Mouse (Mus musculus) C2C12 (cell line): ENCODE results near the gene Mrpl35.

Experiments used
- CEBPB ChIP-seq: IDR thresholded peaks from one replicate; pipeline ENCODE4 v1.6.1; 2011; ENCODE audit warnings: low read depth, mild to moderate bottlenecking, control low read depth, moderate library complexity
- CTCF ChIP-seq: IDR thresholded peaks from one replicate; pipeline ENCODE4 v1.5.1; 2011; ENCODE audit not compliant: control insufficient read depth, insufficient read depth, insufficient read length
- MAX ChIP-seq: IDR thresholded peaks from one replicate; pipeline ENCODE4 v1.6.1; 2011; ENCODE audit warnings: mild to moderate bottlenecking, control low read depth
- MYOD1 ChIP-seq: IDR thresholded peaks from one replicate; pipeline ENCODE4 v1.6.1; 2011; ENCODE audit warnings: low read depth; ENCODE audit not compliant: control insufficient read depth, insufficient read length
- USF1 ChIP-seq: IDR thresholded peaks from one replicate; pipeline ENCODE4 v1.6.1; 2011; ENCODE audit warnings: low read depth, mild to moderate bottlenecking, control low read depth, moderate library complexity

DNA sequence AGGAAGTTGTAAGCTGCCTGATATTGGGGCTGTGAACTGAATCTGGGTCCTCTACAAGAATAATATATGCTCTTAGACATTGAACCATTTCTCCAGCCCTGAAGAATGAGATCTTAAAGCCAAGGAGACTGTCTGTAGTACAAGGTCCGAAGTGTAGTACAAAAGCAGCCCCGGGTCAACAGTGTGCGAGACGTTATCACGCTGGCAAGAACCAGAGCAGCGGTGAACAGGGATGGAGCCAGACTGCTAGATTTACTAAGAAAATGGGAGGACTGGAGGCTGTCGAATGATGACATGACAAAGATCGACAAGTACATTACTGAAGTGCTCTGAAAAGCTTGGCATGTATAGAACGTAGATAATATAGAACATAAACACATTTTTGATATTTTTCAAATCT, 3.0 kb upstream of the Mrpl35 start:
- TF ChIP-seq MYOD1 (no peak), CTCF (no peak), USF1 (no peak), MAX (no peak), CEBPB (no peak)
